Mouse (Mus musculus): ENCODE data around the gene Snd1. TPM values are rescaled to one million over a fixed set of nuclear protein-coding genes. Genes with fewer than 3 reads are reported as not detected.

Snd1 gene
- polyA plus RNA-seq, 1 experiment from 2014 or later: 70.5 TPM

- ATAC-seq (replicated peaks; ENCODE audit: insufficient number of reproducible peaks, insufficient read depth, low FRiP score, low read depth): no peak
- Histone ChIP-seq H3K36me3 (peaks cover 6% of the 10 kb centered on the region; the same call in 1 of the 2 replicates), H3K9me3 (replicated peaks) (no peaks in the 10 kb centered on the region), H3K4me3 (no peak overlapping the region), H3K27ac (no peak overlapping the region), H3K4me1 (replicated peaks) (peaks cover 43% of the 10 kb centered on the region), H3K9ac (no peak overlapping the region), H3K27me3 (no peaks in the 10 kb centered on the region), H3K4me2 (no peak overlapping the region)
- WGBS: 69% methylated on average over 4 of the region's 4 CpGs
Measured at GRCm38 (mm10) chr6:28621431-28621830, 146.5 kb downstream of the Snd1 start.

GRCm38 (mm10) chr6:28621961-28622360 is 147.0 kb downstream of the Snd1 start:
- ATAC-seq (replicated peaks; ENCODE audit: insufficient number of reproducible peaks, insufficient read depth, low FRiP score, low read depth): no peak
- Histone ChIP-seq H3K27me3 (no peaks in the 10 kb centered on the region), H3K27ac (peak overlapping the region; percentile 56), H3K9me3 (replicated peaks) (no peaks in the 10 kb centered on the region), H3K4me3 (no peak overlapping the region), H3K4me2 (no peak overlapping the region), H3K36me3 (peaks cover 6% of the 10 kb centered on the region; the same call in 1 of the 2 replicates), H3K4me1 (replicated peaks) (peaks cover 43% of the 10 kb centered on the region), H3K9ac (no peak overlapping the region)
- WGBS: 69% methylated on average over 5 of the region's 5 CpGs

GRCm38 (mm10) chr6:28622522-28622921 is 147.6 kb downstream of the Snd1 start:
- no peak for ATAC-seq (replicated peaks; ENCODE audit: insufficient number of reproducible peaks, insufficient read depth, low FRiP score, low read depth)
- Histone ChIP-seq H3K27ac (peak overlapping the region; percentile 56; the same call in 1 of the 2 replicates), H3K9ac (no peak overlapping the region), H3K4me3 (no peak overlapping the region), H3K4me1 (replicated peaks) (peaks cover 43% of the 10 kb centered on the region), H3K36me3 (peaks cover 6% of the 10 kb centered on the region; the same call in 1 of the 2 replicates), H3K9me3 (replicated peaks) (no peaks in the 10 kb centered on the region), H3K27me3 (no peaks in the 10 kb centered on the region), H3K4me2 (no peak overlapping the region)
- WGBS: 16% methylated on average over 6 of the region's 6 CpGs

GRCm38 (mm10) chr6:28622963-28623362 is 148.0 kb downstream of the Snd1 start:
- Histone ChIP-seq H3K9me3 (replicated peaks) (no peaks in the 10 kb centered on the region), H3K9ac (no peak overlapping the region), H3K27ac (no peak overlapping the region; the same call in 1 of the 2 replicates), H3K4me3 (no peak overlapping the region), H3K27me3 (no peaks in the 10 kb centered on the region), H3K4me2 (no peak overlapping the region), H3K36me3 (peaks cover 6% of the 10 kb centered on the region; the same call in 1 of the 2 replicates), H3K4me1 (replicated peaks) (peaks cover 40% of the 10 kb centered on the region)
- WGBS: 69% methylated on average over 3 of the region's 3 CpGs
- no peak for ATAC-seq (replicated peaks; ENCODE audit: insufficient number of reproducible peaks, insufficient read depth, low FRiP score, low read depth)

DNA sequence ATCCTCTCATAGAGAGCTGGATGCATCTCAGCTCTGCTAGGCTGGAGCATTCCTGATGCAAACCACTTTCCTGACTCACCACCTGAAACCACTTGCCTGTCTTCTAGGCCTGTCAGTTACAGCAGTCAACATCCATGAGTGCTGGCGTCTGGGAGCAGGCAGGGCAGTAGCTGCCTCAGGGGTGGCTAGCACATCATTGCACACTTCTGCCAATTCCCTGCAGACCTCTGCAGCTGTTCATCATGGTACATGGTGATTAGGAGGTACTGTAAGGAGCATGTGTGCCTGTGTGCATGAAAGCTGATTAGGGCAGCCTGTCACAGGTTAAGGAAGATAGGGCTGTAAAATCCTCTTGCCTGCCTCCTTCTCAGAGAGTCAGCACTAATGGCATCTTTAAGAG is 153.5 kb downstream of the Snd1 start:
- no peak for ATAC-seq (replicated peaks; ENCODE audit: insufficient number of reproducible peaks, insufficient read depth, low FRiP score, low read depth)
- no peak overlapping the region for H3K4me3 ChIP-seq
- H3K4me1 ChIP-seq (replicated peaks): peaks cover 12% of the 10 kb centered on the region
- no peaks in the 10 kb centered on the region for H3K27me3 ChIP-seq
- WGBS: 55% methylated on average over 1 of the region's 1 CpGs
- H3K36me3 ChIP-seq: peaks cover 6% of the 10 kb centered on the region; the same call in 1 of the 2 replicates
- no peaks in the 10 kb centered on the region for H3K9me3 ChIP-seq (replicated peaks)
- H3K9ac ChIP-seq: no peak overlapping the region
- no peak overlapping the region for H3K4me2 ChIP-seq
- no peak overlapping the region for H3K27ac ChIP-seq

DNA sequence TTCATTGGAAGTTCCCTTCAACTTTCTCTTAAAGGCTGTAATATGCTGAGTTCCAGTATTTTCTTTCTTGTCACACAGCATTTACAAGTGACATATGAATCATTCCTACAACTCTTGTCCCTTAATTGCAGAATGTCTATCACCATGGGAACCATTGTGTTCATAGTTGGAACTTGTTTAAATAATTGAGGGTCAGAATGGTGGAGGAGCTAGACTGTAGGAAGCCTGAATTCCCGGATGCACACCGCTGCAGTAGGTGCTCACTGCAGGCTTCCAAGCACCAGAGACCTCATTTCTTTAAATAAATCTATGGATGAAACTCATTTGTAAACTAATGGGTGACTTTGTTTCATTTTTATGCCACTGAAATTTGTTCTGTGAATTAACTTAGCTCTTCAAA is 154.9 kb downstream of the Snd1 start:
- H3K4me1 ChIP-seq (replicated peaks): peaks cover 17% of the 10 kb centered on the region
- no peaks in the 10 kb centered on the region for H3K27me3 ChIP-seq
- no peak overlapping the region for H3K27ac ChIP-seq
- H3K9ac ChIP-seq: no peak overlapping the region
- no peak overlapping the region for H3K4me2 ChIP-seq
- WGBS: 80% methylated on average over 2 of the region's 2 CpGs
- no peak overlapping the region for H3K4me3 ChIP-seq
- H3K9me3 ChIP-seq (replicated peaks): no peaks in the 10 kb centered on the region
- ATAC-seq (replicated peaks; ENCODE audit: insufficient number of reproducible peaks, insufficient read depth, low FRiP score, low read depth): no peak
- peaks cover 6% of the 10 kb centered on the region; the same call in 1 of the 2 replicates for H3K36me3 ChIP-seq

DNA sequence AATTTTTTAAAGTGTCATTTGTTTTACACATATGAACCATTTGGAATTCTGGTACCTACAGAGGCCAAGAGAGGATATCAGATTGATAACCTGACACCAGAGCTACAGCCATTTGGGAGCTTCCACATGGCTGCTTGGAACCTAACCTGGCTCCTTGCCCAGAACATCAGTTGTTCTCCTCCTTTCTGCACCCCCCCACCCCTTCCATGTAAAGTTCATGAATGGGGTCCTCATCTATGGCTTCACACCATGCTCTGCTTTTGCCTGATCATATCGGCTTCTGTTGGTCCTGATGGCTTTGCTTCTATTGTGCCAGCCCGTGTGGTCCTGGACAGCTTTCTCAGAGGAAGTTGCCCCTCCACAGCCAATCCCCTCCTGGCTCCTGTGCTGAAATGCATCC is 156.0 kb downstream of the Snd1 start:
- ATAC-seq (replicated peaks; ENCODE audit: insufficient number of reproducible peaks, insufficient read depth, low FRiP score, low read depth): no peak
- H3K36me3 ChIP-seq: peaks cover 6% of the 10 kb centered on the region; the same call in 1 of the 2 replicates
- peaks cover 22% of the 10 kb centered on the region for H3K4me1 ChIP-seq (replicated peaks)
- WGBS: 78% methylated on average over 2 of the region's 2 CpGs
- H3K9ac ChIP-seq: no peak overlapping the region
- H3K4me2 ChIP-seq: no peak overlapping the region
- no peak overlapping the region for H3K27ac ChIP-seq
- H3K27me3 ChIP-seq: no peaks in the 10 kb centered on the region
- H3K9me3 ChIP-seq (replicated peaks): no peaks in the 10 kb centered on the region
- H3K4me3 ChIP-seq: no peak overlapping the region

- peaks cover 35% of the 10 kb centered on the region for H3K4me1 ChIP-seq (replicated peaks)
- no peak; the same call in 1 of the 2 replicates for ATAC-seq (replicated peaks; ENCODE audit: insufficient number of reproducible peaks, insufficient read depth, low FRiP score, low read depth)
- H3K9me3 ChIP-seq (replicated peaks): no peaks in the 10 kb centered on the region
- WGBS: 35% methylated on average over 2 of the region's 2 CpGs
- H3K9ac ChIP-seq: no peak overlapping the region
- H3K27me3 ChIP-seq: no peaks in the 10 kb centered on the region
- 0 out of 2 replicates have a peak overlapping the region, but pooled peaks have one; percentile 23 for H3K27ac ChIP-seq
- H3K4me2 ChIP-seq: no peak overlapping the region
- no peak overlapping the region for H3K4me3 ChIP-seq
- H3K36me3 ChIP-seq: no peaks in the 10 kb centered on the region
Measured at GRCm38 (mm10) chr6:28633120-28633519, 158.2 kb downstream of the Snd1 start.

GRCm38 (mm10) chr6:28633656-28634055 is 158.7 kb downstream of the Snd1 start:
- Histone ChIP-seq H3K4me2 (no peak overlapping the region), H3K9me3 (replicated peaks) (no peaks in the 10 kb centered on the region), H3K9ac (no peak overlapping the region), H3K27ac (no peak overlapping the region), H3K36me3 (no peaks in the 10 kb centered on the region), H3K27me3 (no peaks in the 10 kb centered on the region), H3K4me1 (replicated peaks) (peaks cover 35% of the 10 kb centered on the region), H3K4me3 (no peak overlapping the region)
- no peak for ATAC-seq (replicated peaks; ENCODE audit: insufficient number of reproducible peaks, insufficient read depth, low FRiP score, low read depth)
- 56% methylated on average over 3 of the region's 3 CpGs for WGBS

DNA sequence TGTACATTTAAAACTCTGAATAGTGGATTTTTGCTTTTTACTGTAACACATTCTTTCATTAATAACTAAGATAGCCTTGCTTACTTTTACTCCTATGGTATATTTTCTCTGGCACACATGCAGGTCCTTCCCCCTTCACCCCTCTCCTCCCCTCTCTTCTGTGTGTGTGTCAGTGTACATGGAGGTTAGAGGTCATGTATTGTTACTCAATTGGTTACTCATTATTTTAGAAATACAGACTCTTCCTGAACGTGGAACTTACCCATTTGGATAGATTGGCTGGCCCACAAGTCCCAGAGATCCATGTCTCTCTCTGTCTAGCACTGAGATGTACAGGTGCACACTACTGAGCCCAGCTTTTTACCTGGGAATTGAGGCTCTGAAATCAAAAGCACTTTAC is 160.2 kb downstream of the Snd1 start:
- WGBS: 79% methylated on average over 1 of the region's 1 CpGs
- no peak overlapping the region for H3K27ac ChIP-seq
- no peak overlapping the region for H3K9ac ChIP-seq
- no peaks in the 10 kb centered on the region for H3K9me3 ChIP-seq (replicated peaks)
- no peaks in the 10 kb centered on the region for H3K36me3 ChIP-seq
- no peak for ATAC-seq (replicated peaks; ENCODE audit: insufficient number of reproducible peaks, insufficient read depth, low FRiP score, low read depth)
- H3K4me3 ChIP-seq: no peak overlapping the region
- H3K4me1 ChIP-seq (replicated peaks): peaks cover 35% of the 10 kb centered on the region
- no peaks in the 10 kb centered on the region for H3K27me3 ChIP-seq
- no peak overlapping the region for H3K4me2 ChIP-seq

DNA sequence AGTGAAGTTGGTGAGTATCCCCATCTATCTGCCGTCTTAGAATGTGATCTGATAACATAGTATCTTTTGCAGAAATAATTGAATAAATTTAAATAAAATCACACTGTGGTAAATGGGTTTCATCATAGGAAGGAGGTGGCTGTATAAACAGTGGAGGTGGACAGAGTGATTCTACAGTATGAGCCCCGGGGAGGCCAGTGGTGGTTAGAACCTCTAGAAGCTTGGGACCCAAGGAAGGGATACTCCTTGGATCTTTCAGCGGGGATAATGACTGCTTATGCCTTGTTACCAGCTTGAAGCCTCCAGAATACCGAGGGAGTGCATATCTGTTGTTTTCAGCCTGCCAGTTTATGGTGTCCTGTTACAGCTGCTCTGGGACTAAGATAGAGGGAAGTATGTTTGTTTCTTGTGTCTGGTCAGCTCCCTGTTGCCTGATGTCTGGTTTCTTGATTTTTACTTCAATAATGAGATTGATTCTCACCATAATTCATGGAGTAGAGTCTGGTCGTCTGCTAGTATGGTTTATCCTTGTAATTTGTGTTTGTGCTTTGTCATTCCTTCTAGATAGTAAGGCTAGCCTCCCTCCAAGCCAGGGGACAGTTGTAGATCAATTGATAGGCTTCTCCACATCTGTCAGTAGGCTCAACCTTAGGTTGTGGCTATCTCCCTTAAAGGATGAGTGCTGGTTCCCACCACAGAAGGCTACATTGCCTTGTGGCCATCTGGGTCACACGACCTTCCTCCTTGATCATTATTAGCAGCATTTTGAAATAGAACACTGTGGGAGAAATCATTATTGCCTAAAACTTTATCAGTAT is 160.8 kb downstream of the Snd1 start:
- Histone ChIP-seq H3K27me3 (no peaks in the 10 kb centered on the region), H3K4me3 (no peak overlapping the region), H3K4me2 (no peak overlapping the region), H3K27ac (no peak overlapping the region), H3K9ac (no peak overlapping the region), H3K36me3 (no peaks in the 10 kb centered on the region), H3K4me1 (replicated peaks) (peaks cover 35% of the 10 kb centered on the region), H3K9me3 (replicated peaks) (no peaks in the 10 kb centered on the region)
- ATAC-seq (replicated peaks; ENCODE audit: insufficient number of reproducible peaks, insufficient read depth, low FRiP score, low read depth): no peak
- 68% methylated on average over 6 of the region's 6 CpGs for WGBS

GRCm38 (mm10) chr6:28640088-28640487 is 165.1 kb downstream of the Snd1 start:
- no peak overlapping the region for H3K4me2 ChIP-seq
- peaks cover 17% of the 10 kb centered on the region for H3K4me1 ChIP-seq (replicated peaks)
- no peaks in the 10 kb centered on the region for H3K9me3 ChIP-seq (replicated peaks)
- H3K27me3 ChIP-seq: no peaks in the 10 kb centered on the region
- no peak for ATAC-seq (replicated peaks; ENCODE audit: insufficient number of reproducible peaks, insufficient read depth, low FRiP score, low read depth)
- no peaks in the 10 kb centered on the region for H3K36me3 ChIP-seq
- WGBS: 87% methylated on average over 5 of the region's 5 CpGs
- H3K4me3 ChIP-seq: no peak overlapping the region
- no peak overlapping the region for H3K9ac ChIP-seq
- H3K27ac ChIP-seq: no peak overlapping the region
